Mouse (Mus musculus) ES-CJ7 (cell line): ENCODE data around the gene Dmac2.
A peak's percentile ranks its signal among the peaks of the same experiment; 100 is the strongest.

Experiments
- DNase-seq: peaks from one replicate; pipeline ENCODE4 v3.0.0; 2011; ENCODE audit warnings: low read depth, low spot score

Gene Dmac2

DNA sequence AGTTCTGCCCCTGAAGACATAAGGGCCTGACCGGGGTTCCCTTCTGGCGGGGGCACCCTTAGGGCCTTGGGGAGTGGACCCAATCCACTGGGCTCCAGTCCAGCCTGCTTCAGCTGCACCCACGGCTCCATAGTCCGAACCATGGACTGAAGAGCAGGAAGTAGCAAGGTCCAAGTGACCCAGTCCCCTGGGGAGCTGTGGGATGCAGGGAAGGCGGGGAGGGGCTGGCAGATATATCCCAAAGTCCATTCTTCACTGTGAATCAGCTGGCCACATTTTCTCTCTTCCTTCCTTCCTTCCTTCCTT, 3.6 kb upstream of the Dmac2 start, which contains the start of gene Erich4:
Gene Erich4, minus strand, starts transcription at position 187 of the 306 bp plus-strand sequence.
- no peak for DNase-seq

DNA sequence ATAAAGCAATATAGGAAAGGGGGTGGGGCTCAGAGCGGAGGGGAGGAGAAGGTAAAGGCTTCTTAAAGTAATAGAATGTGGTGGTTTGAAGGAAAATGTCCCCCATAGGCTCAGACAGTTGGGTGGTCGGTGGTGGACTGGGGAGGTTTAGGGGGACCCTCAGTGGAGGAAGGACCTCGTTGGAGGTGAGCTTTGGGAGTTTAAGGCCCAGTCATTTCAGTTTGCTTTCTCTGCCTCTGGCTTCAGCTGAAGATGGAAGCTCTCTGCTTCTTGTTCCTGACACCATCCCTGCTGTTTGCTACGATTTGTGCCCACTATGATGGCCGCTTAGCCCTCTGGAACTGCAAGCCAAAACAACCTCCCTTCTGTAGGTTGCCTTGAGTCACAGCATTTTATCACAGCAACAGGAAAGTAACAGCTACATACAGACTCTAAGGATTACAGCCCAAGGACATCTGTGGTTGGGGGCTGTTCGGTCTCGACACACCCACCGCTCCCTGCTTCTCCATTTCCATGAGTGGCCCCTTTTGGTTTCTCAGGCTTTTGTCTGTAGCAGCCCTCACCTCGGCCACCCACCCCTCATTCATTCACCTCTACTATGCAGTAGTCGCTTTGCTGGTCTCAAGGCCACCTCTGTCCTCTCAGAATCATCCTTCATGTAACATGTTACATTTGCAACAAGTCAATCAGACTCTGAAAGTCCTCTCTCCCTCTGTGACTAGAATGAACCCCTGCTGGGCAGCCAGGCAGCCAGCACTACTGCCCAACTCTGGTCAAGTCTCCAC, 1.6 kb upstream of the Dmac2 start:
- DNase-seq = no peak

- no peak for DNase-seq
Observed at GRCm38 (mm10) chr7:25619722-25619991, 443 bp downstream of the Dmac2 start.

DNA sequence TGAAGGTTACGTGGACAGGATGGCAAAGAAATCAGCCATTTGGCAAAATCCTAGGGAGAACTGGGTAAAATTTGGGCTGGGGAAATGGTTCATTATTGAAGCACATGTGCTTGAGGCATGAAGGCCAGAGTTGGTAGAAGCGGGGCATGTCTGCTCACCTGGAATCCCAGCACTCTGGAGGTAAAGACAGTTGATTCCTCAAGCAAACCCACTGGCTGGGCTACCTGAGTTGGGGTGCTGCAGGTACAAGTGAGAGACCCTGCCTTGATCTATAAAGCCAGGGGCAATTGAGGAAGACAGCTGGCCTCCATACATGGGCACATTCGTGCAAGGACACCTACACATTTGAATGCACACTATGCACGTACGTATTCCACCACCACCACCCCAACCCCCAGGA, 887 bp downstream of the Dmac2 start:
- DNase-seq = no peak

GRCm38 (mm10) chr7:25620751-25621150, 1.5 kb downstream of the Dmac2 start:
- no peak for DNase-seq

GRCm38 (mm10) chr7:25623857-25624370, 4.7 kb downstream of the Dmac2 start:
- no peak for DNase-seq

- no peak for DNase-seq
Observed at GRCm38 (mm10) chr7:25624851-25625250, 5.6 kb downstream of the Dmac2 start.

DNA sequence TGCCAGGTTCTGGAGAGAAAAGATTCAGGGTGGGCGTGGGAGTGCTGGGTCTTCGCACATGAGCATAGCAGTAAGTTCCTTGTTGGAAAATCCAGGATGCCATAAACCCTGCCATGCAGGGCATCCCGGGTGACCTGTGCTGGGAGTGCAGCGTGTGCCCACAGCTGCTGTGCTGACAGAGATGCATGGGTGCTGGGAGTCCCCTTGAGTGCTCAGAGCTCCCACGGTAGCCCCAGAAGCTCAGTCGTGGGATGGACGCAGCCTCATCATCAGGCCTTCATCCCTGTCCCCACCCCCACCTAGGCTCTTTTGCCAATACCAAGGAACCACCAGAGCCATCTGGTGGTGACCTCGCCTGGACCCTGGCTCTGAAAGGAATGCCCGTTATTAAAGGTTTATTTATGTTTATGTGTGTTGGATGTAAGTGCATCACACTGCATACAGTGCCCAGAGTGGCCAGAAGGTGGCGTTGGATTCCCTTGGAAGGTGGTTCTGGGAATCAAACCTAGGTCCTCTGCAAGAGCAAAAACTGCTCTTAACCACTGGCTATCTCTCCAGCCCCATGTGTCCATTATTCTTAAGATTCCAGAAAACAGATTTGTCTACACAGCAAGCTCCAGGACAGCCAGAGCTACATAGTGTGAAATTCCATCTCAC, 6.5 kb downstream of the Dmac2 start:
- peak; percentile 68 for DNase-seq

DNA sequence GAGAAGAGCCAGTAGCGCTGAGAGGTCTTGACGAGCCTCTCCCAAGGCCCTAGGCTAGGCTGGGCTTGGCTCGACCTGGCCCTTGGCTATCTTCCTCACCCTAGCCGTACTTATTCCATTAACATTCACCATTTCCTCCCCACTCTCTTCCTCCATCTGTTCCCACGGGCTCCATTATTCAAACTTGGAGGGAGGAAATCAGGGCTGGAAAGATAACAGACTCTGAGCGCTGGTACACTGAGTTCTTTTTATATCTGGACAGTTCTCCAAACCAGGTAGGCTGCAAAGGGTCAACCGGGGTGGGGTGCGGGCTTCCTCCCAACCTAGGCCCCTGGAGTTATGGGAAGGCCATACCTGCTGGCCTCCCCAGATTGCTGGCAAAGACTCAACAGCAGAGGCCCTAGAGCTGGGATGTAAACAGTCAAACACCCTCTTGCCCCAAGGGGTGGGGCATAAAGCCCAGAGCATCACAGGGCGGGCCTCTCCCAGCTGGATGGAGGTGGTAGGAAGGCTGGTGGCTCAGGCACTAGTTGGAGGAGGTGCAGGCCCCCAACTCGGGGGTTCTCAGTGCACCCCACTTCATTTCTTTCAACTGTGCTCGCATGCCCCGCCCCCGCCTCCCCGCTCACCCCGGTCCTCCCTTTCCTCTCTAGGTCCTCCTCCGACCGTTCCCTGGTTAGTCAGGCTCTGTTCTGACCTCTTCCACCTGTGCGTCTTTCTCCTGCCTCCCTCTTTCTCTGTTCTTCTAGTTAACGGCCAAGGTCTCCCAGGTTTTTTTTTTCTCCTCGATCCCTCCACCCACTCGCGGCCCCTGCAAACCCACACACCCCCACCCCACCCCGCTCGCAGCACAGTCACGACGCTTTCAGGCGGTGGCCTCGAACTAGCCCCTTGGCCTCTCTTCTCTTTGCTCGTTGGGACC, 7.6 kb downstream of the Dmac2 start, which contains the start of gene B3gnt8:
Gene B3gnt8, plus strand, starts transcription at position 146 of the 922 bp plus-strand sequence.
- DNase-seq = peak; percentile 21

DNA sequence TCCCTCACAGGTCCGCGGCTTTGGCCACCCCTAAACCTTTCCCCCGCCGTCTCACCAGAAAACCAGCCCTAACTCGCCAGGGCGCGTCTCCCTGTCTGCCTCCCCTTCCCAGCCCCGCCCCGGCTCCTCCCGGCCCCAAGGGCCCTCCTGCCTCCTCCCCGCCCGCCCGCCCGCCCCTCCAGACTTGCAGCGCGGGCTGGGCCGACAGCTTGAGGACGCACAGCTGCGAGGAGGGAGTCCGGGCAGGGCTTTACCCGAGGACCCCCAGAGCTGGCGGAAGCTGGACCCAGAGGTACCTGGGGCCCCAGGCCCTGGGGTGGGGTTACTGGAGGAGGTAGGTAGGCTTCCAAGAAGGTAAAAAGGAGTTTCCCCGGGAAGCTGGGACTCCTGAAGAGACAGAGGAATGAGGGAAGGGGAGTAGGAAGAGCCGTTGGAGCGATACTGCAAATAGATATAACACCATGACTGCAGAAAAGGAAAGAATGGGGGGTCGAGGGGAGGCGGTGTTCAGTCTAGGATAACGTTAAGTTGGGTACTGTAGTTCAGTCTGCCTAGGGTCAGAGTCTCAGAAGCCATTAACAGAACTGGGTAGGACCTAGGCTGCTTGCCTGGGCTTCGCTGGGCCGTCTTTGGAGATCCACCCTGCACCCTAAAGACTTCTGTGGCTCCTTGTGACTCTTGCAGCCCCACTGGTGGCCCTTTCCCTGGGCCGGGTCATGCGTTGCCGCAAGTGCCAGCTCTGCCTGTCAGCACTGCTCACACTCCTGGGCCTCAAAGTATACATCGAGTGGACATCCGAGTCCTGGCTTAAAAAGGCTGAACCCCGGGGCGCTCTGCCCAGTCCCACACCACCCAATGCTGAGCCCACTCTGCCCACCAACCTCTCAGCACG, 8.5 kb downstream of the Dmac2 start:
- DNase-seq = peak; percentile 61

- DNase-seq = no peak
Observed at GRCm38 (mm10) chr7:25628323-25628620, 9.1 kb downstream of the Dmac2 start.

DNA sequence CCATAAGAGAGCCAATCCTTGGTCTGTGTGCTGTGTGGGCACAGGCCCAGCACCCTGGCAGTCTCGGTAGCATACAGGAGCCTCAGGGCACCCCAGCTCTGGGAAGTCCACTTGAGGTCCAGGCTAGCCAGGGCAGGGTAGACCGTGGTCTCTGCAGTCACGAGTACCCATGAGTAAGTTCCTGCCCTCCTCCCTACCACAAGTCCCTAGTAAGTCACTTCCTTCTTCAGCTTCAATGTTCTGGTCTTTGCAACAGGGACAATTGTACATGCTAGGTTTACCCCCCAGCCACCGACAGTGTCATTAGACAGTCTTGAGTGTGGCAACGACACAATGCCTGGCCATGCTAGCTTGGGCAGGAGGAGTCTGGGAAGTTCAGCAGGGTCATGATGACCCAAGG, 13.5 kb downstream of the Dmac2 start:
- DNase-seq = no peak

DNA sequence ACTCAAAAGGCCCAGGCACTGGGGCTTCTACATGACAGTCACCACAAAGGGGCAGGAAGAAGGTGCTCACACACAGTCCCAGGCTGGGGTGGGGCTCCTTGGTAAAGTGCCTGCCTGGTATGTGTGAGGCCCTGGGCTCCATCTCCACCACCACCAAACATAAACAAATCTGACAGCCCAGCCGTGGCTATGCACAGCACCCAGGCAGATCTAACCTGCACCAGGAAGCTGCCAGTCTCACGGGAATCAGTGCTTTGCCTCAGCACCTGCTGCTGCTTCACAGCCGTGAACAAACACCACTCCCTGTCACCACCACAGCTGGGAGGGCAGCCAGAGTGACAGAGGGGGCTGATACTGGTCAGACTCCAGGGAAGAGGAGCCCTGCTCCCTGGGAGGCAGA, 17.2 kb downstream of the Dmac2 start:
- DNase-seq = no peak

DNA sequence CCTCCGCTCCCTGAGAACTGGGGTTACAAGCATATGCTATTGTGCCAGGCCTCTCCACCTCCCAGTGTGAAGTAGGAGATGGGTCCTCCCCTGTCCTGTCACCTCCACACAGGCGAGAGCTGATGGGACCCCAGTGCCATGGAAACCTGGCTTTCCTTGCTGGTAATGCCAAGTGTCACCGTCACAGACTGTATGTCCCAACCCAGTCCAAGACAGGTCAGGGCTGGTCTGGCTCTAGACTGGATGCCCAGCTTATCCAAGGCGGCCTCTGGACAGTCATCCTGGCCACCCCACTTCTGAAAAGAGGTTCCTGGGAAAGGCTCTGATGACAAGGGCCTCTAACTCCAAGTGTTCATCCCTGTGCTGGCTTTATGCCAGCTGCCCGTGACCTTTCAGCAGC, 17.9 kb downstream of the Dmac2 start:
- DNase-seq = no peak

DNA sequence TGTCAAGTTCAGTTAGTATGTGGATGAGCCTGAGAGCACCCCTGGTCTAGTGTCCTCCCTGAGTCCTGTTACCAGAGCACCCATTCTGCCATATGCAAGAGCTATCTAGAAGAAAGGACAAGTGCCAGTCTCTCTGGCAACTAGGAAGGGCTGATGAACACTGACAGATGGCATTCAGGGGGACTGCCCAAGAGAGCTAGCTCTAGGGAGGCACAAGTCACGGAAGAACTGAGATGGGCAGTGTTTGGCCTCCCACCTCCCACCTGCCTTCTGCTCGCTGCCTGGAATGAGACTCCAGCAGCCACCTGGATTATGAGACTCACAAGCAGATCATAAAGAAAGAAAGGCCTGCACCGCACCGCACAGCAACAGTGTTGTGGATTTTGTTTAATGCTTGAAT, 20.5 kb downstream of the Dmac2 start:
- no peak for DNase-seq

DNA sequence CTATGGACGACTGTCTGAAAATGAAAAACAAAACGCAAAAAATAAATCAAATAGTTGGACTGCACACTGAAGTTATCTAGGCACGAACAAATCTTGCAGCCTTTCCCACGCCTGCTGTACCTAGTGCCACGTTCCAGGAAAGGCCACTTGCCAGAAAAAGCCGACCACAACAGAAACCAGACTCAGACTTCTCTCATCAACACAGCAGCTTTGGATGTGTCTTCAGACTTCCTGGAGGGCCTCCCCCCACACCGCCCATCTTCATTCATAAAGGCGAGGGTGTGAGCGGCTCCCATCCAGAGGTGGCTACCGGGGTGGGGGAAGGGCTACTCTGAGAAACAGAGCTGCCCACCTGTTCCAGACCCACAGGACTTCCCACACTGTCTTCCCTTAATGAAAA, 24.9 kb downstream of the Dmac2 start:
- no peak for DNase-seq

DNA sequence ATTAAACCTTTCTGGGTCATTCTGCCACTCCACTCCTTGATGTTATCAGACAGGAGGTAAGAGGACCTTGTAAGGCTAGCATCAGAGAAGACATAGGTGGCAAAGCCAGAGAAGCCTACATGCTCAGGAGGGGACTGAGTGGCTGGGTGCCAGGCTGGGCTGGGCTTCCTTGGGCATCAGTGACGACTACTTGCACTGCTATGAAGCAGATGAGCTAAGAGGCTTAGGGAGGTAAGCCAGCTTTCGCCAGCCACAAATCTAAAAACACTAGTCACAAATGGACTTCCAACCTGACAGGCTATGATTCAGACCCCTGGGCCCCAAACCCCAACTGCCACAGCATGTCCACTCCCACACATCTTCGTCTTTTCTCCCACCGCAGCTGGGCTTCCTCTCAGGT, 25.4 kb downstream of the Dmac2 start:
- DNase-seq = no peak

DNA sequence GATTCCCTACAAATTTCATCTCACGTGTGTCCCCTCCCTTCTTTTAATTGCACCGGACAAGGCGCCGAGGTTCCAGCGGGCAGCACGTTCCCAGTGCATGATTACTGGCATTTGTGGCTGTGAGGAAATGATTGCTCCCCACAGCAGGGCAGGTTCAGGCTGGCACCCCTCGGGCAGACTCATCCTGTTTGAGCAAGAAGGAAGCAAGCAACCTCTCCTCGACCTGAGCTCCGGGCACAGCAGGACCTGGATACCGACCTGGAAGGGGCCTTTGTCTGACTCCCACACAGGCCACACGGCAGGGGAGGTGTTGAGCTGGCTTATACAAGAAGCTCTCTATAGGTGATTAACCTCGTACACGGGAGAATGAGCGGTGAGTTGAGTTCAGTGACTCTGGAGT, 25.9 kb downstream of the Dmac2 start:
- DNase-seq = no peak

DNA sequence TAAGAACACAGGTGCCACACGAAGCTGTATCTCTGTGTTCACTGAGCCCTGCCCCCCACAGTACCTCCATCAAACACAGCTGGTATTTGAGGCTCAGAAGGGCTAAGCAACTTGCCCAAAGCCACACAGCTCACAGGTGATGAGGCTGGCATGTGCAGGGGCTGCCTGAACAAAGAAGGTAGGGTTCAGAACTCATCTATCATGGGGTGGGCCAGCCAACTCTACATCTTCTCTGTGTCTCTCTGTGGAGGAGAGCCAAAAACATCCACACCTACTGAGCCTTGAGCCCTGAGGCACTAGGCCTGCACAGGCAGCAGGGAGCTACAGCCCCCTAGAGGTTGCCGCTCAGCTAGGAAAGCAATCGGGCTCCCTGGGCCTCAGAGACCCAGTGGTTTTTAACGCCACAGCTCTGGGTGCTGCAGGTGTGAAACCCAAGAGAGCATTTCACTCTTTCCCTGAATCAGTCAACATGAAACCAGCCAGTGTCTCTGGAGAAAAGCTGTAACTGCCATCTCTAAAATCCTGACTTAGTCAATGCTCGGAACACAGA, 28.4 kb downstream of the Dmac2 start:
- peak; percentile 63 for DNase-seq

DNA sequence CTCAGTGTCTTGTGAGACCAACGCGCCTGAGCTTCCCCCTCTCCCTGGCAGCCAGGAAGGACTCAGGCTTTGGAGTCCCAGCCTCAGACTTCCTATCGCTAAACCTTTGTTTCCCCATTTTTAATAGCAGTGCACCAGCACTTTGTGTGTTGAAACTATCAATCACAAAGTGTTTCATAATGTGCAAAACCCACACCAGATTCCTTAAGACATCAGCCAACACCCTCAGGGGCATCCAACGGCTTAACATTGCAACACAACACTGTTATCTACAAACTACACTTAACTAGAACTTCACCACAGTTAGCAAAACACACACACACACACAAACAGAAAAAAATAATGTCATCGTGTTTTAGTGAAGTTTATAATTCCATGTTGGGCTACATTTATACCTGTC, 30.6 kb downstream of the Dmac2 start:
- no peak for DNase-seq

DNA sequence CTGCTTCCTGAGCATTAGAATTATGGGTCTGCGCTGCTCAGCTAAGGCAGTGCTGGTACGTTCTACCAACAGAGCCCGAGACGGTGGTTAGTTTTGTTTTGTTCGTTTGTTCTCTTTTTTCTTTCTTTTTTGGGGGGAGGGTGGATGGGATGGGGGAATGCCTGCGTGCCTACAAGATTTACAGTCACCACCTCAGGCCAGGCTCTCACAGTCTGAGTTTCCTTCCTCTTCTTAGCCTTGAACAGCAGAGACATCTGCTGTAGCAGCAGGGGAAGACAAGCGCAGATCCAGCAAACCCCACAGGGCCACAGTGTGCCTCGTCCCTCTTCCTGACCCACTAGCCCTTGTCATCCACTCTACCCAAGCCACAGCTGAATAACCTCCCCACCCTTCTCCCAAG, 32.1 kb downstream of the Dmac2 start:
- DNase-seq = no peak
